Mouse (Mus musculus) cortical plate, adult 2 months (tissue): ENCODE data around the gene P3h3. TPM values are rescaled to one million over a fixed set of nuclear protein-coding genes. Genes with fewer than 3 reads are reported as not detected.

Experiments
- H3K27ac ChIP-seq: fragments of 200-500 bp; 2 replicates; pipeline ENCODE4 v1.5.1; 2012; ENCODE audit warnings: low read length, control low read depth, inconsistent platforms; ENCODE audit not compliant: insufficient read depth
- H3K4me1 ChIP-seq: fragments of 200-500 bp; 2 replicates; pipeline ENCODE4 v1.6.1; 2011; ENCODE audit warnings: low read length; ENCODE audit not compliant: control insufficient read depth, insufficient read depth
- H3K4me3 ChIP-seq: fragments of 200-500 bp; 2 replicates; pipeline ENCODE4 v1.5.1; 2011; ENCODE audit warnings: mild to moderate bottlenecking, low read length, control low read depth; ENCODE audit not compliant: insufficient read depth
- CTCF ChIP-seq: fragments of 200-500 bp; IDR thresholded peaks from 2 replicates; pipeline ENCODE4 v1.5.1; 2011; ENCODE audit warnings: mild to moderate bottlenecking, control low read depth, low read length; ENCODE audit not compliant: insufficient read depth; ENCODE audit errors: extremely low read depth
- POLR2A ChIP-seq: fragments of 200-500 bp; IDR thresholded peaks from 2 replicates; pipeline ENCODE4 v1.6.1; 2011; ENCODE audit warnings: mild to moderate bottlenecking, low read length, control low read depth; ENCODE audit not compliant: insufficient read depth; ENCODE audit errors: extremely low read depth
- polyA plus RNA-seq: library from polyadenylated mRNA; depleted of rRNA; stranded (reverse); fragments of >200 nt; gene quantifications from 2 replicates; pipeline ENCODE4 v1.2.3, GENCODE M21; 2012

Gene P3h3
- polyA plus RNA-seq, 1 experiment = 59.6 TPM

DNA sequence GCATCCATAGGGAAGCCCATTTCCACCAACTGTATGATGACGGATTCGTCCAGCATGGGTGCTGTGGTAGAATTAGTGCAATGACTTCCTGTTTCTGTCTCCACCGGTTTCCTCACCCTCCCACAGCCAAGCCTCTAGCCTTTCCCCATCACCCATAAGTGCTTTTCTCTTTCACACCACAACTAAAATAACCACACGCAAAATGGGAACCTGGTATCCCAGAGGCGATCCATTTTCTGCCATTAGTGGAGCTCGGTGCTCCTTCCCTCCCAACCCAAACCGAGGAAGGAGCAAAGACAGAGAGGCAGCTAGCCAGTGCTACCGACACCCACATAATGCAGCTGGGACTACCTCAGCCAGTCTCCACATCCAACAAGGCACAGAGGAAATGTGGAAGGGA, 39.6 kb downstream of the P3h3 start:
- H3K4me3 ChIP-seq = no peak overlapping the region
- peaks cover 4% of the 10 kb centered on the region for H3K4me1 ChIP-seq
- H3K27ac ChIP-seq = no peak overlapping the region
- TF ChIP-seq POLR2A (no peak), CTCF (no peak)

DNA sequence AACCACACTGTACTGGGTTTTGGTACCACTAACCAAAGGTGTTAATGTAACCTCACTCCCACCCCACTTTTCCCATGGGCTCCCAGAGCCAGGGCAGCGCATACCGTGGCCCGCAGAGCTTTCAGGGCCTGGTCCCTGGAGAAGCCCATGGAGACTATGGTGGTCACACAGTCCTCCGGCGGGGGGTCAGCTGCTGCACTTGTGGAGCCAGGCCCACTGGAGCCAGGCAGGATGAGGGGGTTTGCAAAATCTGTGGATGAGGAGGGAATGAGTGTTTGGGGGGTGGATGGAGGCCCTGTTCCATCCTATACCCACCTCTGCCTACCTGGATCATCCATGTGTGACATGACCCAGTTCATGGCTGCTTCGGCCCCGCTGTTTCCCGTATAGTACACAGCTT, 40.0 kb downstream of the P3h3 start:
- H3K4me3 ChIP-seq = no peak overlapping the region
- peaks cover 4% of the 10 kb centered on the region for H3K4me1 ChIP-seq
- no peak overlapping the region for H3K27ac ChIP-seq
- TF ChIP-seq POLR2A (no peak), CTCF (no peak)

DNA sequence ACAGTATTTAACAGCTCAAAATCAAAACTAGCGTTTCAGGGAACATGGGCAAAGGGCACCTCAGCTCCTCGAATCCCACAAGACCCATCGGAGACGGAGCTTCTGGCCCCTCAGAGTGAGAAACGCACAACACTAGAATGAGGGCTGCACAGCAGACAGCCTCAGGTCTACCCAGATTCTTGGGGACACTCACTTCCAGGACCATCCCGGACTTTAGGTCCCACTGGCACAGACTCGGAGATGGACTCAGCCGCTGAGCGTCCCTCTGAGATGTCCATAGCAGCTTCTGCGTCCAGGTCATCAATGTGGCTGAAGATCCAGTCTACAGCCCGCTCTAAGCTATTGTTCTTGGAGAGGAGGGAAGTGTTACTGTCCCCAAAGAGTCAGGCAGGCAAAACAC, 40.4 kb downstream of the P3h3 start:
- TF ChIP-seq CTCF = no peak
- TF ChIP-seq POLR2A = no peak
- H3K27ac ChIP-seq = no peak overlapping the region
- peaks cover 4% of the 10 kb centered on the region for H3K4me1 ChIP-seq
- H3K4me3 ChIP-seq = no peak overlapping the region

DNA sequence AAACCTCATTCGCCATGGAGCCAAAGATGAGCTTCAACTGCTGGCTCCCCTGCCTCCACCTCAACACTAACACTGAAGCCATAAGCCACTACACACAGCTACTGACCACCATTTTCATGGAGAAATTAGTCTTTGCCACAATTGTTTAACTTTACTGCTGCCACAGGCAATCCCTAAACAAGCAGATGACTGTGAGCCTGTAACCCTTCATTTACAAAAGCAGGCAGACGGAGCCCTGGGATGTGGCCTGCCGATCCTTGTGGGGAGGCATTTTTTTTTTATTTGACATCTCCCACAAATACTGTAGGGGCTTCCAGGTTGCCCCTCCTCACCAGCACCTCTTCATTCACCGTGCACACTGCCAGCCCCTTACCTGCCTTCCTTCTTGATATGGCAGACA, 40.9 kb downstream of the P3h3 start:
- Histone ChIP-seq H3K4me3 (no peak overlapping the region), H3K27ac (no peak overlapping the region), H3K4me1 (peaks cover 4% of the 10 kb centered on the region)
- no peak for TF ChIP-seq CTCF
- no peak for TF ChIP-seq POLR2A

DNA sequence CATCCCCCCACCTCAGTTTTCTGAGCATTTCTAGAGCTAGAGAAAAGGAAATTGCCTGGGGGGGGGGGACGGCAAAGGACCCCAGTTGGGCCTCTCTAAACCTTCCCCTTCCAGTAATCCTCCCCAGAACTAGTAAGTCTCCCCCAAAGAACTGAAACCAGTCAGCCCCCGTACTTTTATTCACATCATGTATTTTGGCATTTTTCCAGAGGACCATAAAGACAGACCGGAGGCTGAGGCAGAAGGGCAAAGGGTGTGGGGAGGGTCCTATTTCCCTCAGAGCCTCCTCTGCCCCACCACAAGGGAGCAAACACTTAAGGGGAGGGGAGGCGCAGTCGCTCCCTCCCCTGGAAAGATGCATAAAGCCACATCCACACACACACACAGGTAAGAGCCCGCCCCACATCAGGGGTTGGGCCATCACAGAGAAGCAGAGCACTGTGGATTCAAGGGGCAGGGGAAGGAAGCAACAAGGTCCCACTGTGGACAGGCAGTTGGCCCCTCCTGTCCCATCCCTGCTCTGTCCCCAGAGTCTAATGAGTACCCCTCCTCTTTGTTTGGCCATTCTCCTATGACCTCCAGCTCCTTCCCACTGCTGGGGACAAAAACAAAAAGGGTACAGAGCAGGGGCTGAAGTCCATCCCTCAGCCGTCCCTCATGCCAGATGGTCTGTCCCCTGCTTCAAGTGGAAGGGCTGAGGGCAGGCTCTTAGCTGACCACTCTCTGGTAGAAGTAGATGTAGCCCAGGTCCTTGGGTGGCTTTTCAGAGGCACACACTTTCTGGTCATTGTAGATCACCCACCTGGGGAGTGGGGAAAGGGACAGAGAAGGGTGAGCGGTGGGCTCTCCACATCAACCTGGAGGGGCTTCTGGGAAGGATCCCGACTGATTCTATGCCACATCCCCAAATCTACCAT, 42.4 kb downstream of the P3h3 start:
- TF ChIP-seq POLR2A = no peak
- TF ChIP-seq CTCF = no peak
- H3K27ac ChIP-seq = no peak overlapping the region

DNA sequence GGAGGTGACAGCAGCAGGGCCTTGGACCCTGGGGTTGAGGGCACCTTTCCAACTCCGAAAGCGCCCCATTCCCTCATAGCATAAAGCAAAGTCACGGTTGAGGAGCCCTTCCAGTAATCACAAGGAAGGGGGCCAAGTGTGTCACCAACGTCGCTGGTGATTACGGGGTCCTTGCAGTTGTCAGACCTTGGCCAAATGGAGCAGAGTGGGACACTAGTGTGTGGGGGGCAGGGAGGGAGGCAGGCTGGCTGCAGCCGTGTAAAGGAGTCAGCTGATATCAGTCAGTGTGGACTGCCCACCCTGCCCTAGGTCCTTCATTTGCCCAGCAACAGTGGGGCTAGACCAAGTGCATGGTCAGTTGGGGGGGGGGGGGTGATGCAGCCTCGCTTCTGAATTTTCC, 43.1 kb downstream of the P3h3 start:
- H3K4me1 ChIP-seq = peaks cover 4% of the 10 kb centered on the region
- TF ChIP-seq CTCF = no peak
- TF ChIP-seq POLR2A = no peak
- peak overlapping the region; percentile 66; the same call in 1 of the 2 replicates for H3K4me3 ChIP-seq
- H3K27ac ChIP-seq = no peak overlapping the region

More for the DNA sequence above, 42.4 kb downstream of the P3h3 start:
- Histone ChIP-seq H3K4me1 (peaks cover 4% of the 10 kb centered on the region), H3K4me3 (no peak overlapping the region)

DNA sequence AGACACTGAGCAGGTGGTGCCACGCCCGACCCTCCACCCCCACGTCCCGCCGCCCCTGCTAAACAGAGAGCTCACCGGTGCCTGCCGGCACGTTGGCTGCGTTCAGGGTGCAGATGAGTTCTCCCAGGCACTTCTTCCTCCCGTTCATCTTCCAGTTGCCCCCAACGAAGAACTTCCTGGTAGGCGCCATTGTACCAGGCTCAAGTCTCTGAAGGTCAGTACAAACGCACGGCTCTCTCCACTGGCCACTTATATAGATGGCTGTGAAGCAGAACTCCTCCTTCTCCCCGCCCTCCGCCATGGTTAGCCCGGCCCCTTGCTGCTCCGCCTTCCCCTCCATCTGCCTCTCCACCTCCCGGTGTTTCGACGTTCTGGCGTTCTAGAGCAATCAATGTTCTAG, 43.6 kb downstream of the P3h3 start, which contains the start of gene Tpi1:
Gene Tpi1, minus strand, starts transcription at position 364 of the 400 bp plus-strand sequence.
- TF ChIP-seq CTCF (no peak), POLR2A (peak; percentile 100)
- peak within 1 kb of the TSS; percentile 66 for H3K4me3 ChIP-seq
- H3K27ac ChIP-seq = no peak within 1 kb of the TSS
- H3K4me1 ChIP-seq = peaks cover 4% of the 10 kb centered on the region

DNA sequence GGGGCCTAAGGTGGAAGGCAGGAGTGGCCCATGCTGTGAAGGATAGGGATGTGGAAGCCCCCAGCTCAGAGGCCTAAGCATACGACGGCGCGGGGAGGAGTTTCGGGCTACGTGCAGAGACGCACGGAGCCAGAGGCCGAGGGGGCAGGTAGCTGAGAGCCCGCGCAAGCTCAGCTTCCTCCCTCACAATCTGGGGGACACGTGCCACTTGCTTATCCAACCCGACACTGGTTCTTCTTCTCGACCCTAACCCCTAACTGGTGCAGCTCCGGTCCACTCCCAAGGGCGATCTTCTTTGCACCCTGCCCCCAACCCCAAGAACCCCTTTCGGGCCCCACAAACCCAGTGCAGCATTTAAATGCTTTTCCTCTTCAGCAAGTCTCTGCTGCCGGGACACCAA, 44.1 kb downstream of the P3h3 start:
- no peak overlapping the region for H3K27ac ChIP-seq
- peaks cover 4% of the 10 kb centered on the region for H3K4me1 ChIP-seq
- H3K4me3 ChIP-seq = peak overlapping the region; percentile 66
- TF ChIP-seq POLR2A (peak; percentile 70; the same call in 1 of the 2 replicates), CTCF (no peak)

DNA sequence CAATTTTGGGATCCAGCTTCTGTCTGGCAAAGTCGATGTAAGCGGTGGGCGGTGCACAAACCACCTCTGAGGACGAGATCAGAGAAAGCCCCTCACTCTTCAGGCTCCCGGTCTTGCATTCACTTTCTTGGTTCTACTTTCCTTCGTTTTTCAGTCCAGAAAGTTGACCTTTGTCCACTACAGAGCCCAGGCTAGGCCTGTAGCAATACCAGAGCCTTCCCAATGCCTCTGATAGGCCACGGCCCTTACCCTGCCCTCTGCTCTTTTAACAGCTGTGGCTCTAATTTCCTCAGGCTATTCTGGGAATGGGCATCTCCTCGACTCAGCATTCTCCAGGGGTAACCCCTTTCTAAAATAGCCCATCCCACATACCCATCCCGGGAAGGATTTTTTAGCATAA, 44.7 kb downstream of the P3h3 start:
- H3K27ac ChIP-seq = no peak overlapping the region
- peak overlapping the region; percentile 66 for H3K4me3 ChIP-seq
- TF ChIP-seq CTCF (no peak), POLR2A (no peak)
- peaks cover 1% of the 10 kb centered on the region; the same call in 1 of the 2 replicates for H3K4me1 ChIP-seq
